Mouse (Mus musculus) spleen, adult 2 months (tissue): Measurements from ENCODE around the gene Hdac8. TPM values are rescaled to one million over a fixed set of nuclear protein-coding genes. Genes with fewer than 3 reads are reported as not detected.

Source experiments
- DNase-seq, 2 experiments: peaks; one replicate each; pipeline versions ENCODE4 v3.0.0 to v3.0.0-alpha.2; 2012 to 2021; ENCODE audit warnings: low spot score in 2 of 2, low read depth in 1 of 2
- H3K27ac ChIP-seq: fragments of 200-500 bp; 2 replicates; pipeline ENCODE4 v1.5.1; 2012; ENCODE audit warnings: low read length, inconsistent platforms; ENCODE audit not compliant: insufficient read depth
- H3K27me3 ChIP-seq: fragments of 200-500 bp; 2 replicates; pipeline ENCODE4 v1.6.1; 2012; ENCODE audit warnings: mild to moderate bottlenecking, moderate library complexity, low read length, inconsistent platforms; ENCODE audit not compliant: control insufficient read depth, insufficient read depth
- H3K36me3 ChIP-seq: fragments of 200-500 bp; 2 replicates; pipeline ENCODE4 v1.6.1; 2012; ENCODE audit warnings: mild to moderate bottlenecking, low read length, inconsistent platforms; ENCODE audit not compliant: control insufficient read depth, insufficient read depth
- H3K4me1 ChIP-seq: fragments of 200-500 bp; 2 replicates; pipeline ENCODE4 v1.6.1; 2011; ENCODE audit warnings: inconsistent platforms; ENCODE audit not compliant: control insufficient read depth, insufficient read depth, insufficient read length
- H3K4me3 ChIP-seq: fragments of 200-500 bp; 2 replicates; pipeline ENCODE4 v1.5.1; 2011; ENCODE audit warnings: mild to moderate bottlenecking, inconsistent platforms; ENCODE audit not compliant: insufficient read depth, insufficient read length; ENCODE audit errors: extremely low read depth
- CTCF ChIP-seq: fragments of 200-500 bp; IDR thresholded peaks from 2 replicates; pipeline ENCODE4 v1.5.1; 2011; ENCODE audit warnings: mild to moderate bottlenecking, inconsistent platforms; ENCODE audit not compliant: insufficient read depth, insufficient read length, insufficient replicate concordance; ENCODE audit errors: extremely low read depth
- POLR2A ChIP-seq: fragments of 200-500 bp; IDR thresholded peaks from 2 replicates; pipeline ENCODE4 v1.6.1; 2011; ENCODE audit warnings: low read depth, low read length, inconsistent platforms
- WGBS: fragments of 180-500 bp; shearing (Covaris S2); methylation state at CpG from one replicate; pipeline ENCODE4 v1.1.7; 2018; 5-methylcytosine and 5-hydroxymethylcytosine counted together
- polyA plus RNA-seq: library from polyadenylated mRNA; depleted of rRNA; stranded (reverse); fragments of >200 nt; gene quantifications from 2 replicates; pipeline ENCODE4 v1.2.3, GENCODE M21; 2012

The Hdac8 gene
- polyA plus RNA-seq, 1 experiment = 2.3 TPM

DNA sequence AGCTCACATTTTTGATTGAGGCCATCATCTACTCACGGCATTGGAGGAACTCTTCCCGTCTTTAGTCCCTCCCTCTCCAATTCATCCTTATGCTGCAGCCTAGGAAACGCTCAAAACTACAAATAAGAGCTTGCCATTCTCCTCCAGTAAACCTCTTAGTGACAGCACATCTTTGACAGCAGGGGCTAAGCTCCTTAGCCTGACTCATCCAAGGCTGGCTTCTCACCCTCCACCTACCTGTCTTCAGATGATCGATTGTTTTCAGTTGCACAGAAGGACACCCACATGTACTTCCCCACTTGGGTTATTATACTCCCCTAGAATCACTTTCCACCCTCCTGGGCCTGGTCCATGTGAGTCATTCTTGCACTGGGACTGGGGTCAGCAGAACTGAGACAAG lies 163.5 kb downstream of the Hdac8 start:
- no peaks in the 10 kb centered on the region for H3K4me1 ChIP-seq
- no peaks in the 10 kb centered on the region for H3K36me3 ChIP-seq
- WGBS = 87% methylated on average over 4 of the region's 4 CpGs
- no peaks in the 10 kb centered on the region for H3K27me3 ChIP-seq
- DNase-seq = no peak
- no peak overlapping the region for H3K27ac ChIP-seq
- no peak for TF ChIP-seq CTCF
- no peak for TF ChIP-seq POLR2A
- H3K4me3 ChIP-seq = no peak overlapping the region

DNA sequence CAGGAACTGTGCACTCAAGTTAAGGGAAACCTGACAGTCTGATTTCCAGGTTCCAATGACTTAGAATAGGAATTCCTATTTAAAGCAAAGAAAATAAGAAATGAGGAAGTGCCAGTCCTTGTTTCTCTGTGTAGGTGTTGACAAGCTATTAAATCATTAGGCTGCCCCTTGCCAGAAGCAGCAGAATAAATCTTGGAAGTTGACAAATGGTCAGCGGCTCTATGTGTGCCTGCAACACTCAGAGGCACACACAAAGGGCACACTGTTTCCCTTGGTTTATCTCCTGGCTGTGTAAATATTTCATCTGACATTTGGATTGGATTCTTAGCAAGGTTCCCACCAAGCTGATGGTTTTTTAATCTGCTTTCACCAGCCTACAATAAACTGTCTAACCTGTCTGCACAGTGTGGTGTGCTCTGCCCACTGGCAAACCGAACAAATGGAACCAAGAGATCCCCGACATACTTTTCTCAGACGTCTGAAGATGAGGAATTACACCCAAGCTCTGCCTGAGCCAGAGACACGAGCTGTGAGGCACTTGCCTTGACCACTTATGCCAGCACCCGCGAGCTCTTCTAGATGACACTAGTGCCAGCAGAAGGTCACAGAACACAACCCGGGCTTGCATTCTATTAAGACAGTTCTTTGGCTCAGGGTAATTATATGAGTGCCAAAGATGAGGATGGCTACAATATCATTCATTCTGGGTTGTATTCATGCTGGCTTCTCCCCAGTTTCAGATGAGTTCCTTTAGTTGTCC lies 165.6 kb downstream of the Hdac8 start:
- Histone ChIP-seq H3K36me3 (no peaks in the 10 kb centered on the region), H3K4me3 (no peak overlapping the region), H3K4me1 (no peaks in the 10 kb centered on the region), H3K27me3 (no peaks in the 10 kb centered on the region), H3K27ac (no peak overlapping the region)
- TF ChIP-seq CTCF = no peak
- no peak for TF ChIP-seq POLR2A
- DNase-seq = no peak
- WGBS = 73% methylated on average over 8 of the region's 8 CpGs

DNA sequence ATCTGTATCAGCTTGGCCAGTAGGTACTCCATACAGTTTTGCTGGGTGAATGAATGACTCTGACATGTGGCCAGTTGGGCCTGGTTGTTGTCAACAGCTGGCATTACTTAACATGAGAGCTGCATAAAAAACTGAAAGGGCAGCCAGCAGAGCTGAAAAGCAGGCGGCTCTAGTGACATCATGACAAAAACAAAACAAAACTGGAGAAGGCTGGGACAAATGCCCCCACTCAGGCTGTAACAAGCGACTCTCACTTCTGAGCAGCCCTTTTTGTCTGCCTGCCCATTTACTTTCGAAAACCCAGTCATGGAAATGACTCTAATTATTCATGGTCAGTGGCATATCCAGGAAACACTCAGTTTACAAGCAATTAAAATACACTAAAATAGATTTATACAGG lies 185.5 kb downstream of the Hdac8 start:
- 70% methylated on average over 3 of the region's 3 CpGs for WGBS
- H3K4me1 ChIP-seq = no peaks in the 10 kb centered on the region
- H3K27me3 ChIP-seq = no peaks in the 10 kb centered on the region
- no peak for TF ChIP-seq CTCF
- no peak for TF ChIP-seq POLR2A
- DNase-seq = no peak
- H3K36me3 ChIP-seq = no peaks in the 10 kb centered on the region
- H3K4me3 ChIP-seq = no peak overlapping the region
- no peak overlapping the region for H3K27ac ChIP-seq

DNA sequence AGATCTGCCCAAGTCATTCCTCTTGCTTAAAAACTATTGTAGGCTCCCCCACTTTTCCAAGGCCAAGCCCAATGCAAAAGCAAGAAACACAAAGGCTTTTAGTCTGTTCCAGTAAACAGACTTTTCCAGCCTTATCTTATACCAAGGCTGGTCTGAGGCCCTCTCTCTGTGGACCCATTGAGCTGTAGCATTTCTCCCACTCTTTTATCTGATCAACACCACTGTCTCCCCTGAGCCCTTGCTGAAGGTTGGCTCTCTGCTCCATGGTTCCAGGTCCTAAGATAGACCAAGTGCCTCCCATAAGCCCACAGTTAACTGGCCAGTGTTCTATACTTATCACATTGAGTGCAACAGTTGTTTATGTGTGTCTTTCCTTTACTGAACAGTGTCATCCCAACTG lies 185.9 kb downstream of the Hdac8 start:
- Histone ChIP-seq H3K36me3 (no peaks in the 10 kb centered on the region), H3K27ac (no peak overlapping the region), H3K4me3 (no peak overlapping the region), H3K27me3 (no peaks in the 10 kb centered on the region), H3K4me1 (no peaks in the 10 kb centered on the region)
- TF ChIP-seq CTCF (no peak), POLR2A (no peak)
- DNase-seq = no peak

DNA sequence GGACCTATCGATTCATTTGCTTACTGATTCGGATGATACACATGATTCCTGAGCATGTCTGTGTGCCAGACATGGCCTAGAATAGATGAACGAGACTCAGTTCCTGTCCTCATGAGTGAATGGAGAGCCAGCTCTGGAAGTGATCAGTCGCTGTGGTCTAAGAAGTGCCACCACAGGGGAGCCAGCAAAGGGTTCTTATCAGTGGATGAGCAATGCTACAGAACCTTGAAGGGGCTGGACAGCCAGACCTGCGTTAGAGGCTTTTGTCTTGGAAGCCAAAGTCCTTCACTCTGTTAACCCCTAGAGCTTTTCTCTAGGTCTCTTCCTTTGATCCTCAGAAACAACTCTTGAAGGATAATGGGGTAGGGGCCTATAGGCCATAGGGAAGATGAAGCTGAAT lies 186.4 kb downstream of the Hdac8 start:
- H3K27ac ChIP-seq = no peak overlapping the region
- H3K36me3 ChIP-seq = no peaks in the 10 kb centered on the region
- no peak for DNase-seq
- H3K4me3 ChIP-seq = no peak overlapping the region
- H3K4me1 ChIP-seq = no peaks in the 10 kb centered on the region
- TF ChIP-seq POLR2A (no peak), CTCF (no peak)
- no peaks in the 10 kb centered on the region for H3K27me3 ChIP-seq
- WGBS = 85% methylated on average over 5 of the region's 5 CpGs

DNA sequence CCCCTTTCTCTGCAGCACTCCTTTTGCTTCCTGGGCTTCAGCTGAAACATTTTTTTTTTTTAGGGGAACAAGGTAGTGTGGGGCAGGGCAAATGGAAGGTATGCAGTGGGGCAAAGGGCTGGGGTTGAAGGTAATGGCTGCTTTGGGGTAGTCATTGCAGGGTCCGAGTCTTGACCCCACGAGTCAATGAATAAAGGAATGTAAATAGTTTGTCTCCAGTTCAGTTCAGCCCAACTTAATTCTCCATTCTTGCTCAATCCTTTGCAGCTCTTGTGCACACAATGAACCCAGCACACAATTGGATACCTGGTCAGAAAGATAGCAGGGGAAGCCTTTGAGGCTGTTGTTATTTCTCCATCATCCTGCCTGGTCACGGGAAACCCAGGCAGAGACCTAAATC lies 194.0 kb downstream of the Hdac8 start:
- no peaks in the 10 kb centered on the region for H3K27me3 ChIP-seq
- DNase-seq = no peak
- no peak overlapping the region for H3K27ac ChIP-seq
- H3K4me1 ChIP-seq = no peaks in the 10 kb centered on the region
- 90% methylated on average over 3 of the region's 3 CpGs for WGBS
- no peak overlapping the region for H3K4me3 ChIP-seq
- no peaks in the 10 kb centered on the region for H3K36me3 ChIP-seq
- no peak for TF ChIP-seq CTCF
- no peak for TF ChIP-seq POLR2A

DNA sequence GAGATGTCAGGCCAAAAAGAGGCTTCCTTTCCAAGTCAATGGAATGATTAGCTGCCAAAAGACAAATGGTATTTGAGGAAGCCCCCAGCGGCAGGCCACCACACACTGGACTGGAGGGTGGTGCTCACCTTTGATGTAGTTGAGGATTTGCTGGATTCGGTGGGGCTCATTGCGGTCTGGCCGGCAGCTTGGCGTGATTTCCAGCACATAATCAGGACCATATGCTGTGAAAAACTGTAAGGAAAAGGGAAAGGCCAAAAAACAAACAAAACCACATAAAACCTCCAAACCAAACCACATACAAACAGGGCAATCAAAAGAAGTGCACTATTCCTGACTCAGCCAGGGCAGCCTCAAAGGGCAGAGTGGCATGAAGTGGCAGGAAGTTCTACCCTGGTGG lies 197.6 kb downstream of the Hdac8 start:
- H3K4me3 ChIP-seq = no peak overlapping the region
- no peak for TF ChIP-seq POLR2A
- no peak for TF ChIP-seq CTCF
- 87% methylated on average over 5 of the region's 5 CpGs for WGBS
- no peak overlapping the region for H3K27ac ChIP-seq
- DNase-seq = no peak
- H3K4me1 ChIP-seq = no peaks in the 10 kb centered on the region
- no peaks in the 10 kb centered on the region for H3K27me3 ChIP-seq
- no peaks in the 10 kb centered on the region; the same call in 1 of the 2 replicates for H3K36me3 ChIP-seq
